Mouse (Mus musculus) stomach, postnatal 0 days (tissue): ENCODE measurements around the gene Phlda1.

Experiments used
- CTCF ChIP-seq: IDR thresholded peaks from 2 replicates; pipeline ENCODE4 v1.5.1; 2016; ENCODE audit warnings: antibody characterized with exemption, low read depth, mild to moderate bottlenecking, moderate library complexity
- EP300 ChIP-seq: optimal IDR thresholded peaks from 2 replicates; pipeline ENCODE3; 2016; ENCODE audit warnings: antibody characterized with exemption

- TF ChIP-seq CTCF (no peak), EP300 (no peak)
Observed at GRCm38 (mm10) chr10:111458088-111458487, 48.0 kb upstream of the Phlda1 start.
